Mouse (Mus musculus): Measurements from ENCODE around the gene Ntn3. TPM values are rescaled to one million over a fixed set of nuclear protein-coding genes. Genes with fewer than 3 reads are reported as not detected.

Gene Ntn3
- polyA plus RNA-seq (2012; fragmentation: generic; extraction: Trizol): 0.13 TPM

DNA sequence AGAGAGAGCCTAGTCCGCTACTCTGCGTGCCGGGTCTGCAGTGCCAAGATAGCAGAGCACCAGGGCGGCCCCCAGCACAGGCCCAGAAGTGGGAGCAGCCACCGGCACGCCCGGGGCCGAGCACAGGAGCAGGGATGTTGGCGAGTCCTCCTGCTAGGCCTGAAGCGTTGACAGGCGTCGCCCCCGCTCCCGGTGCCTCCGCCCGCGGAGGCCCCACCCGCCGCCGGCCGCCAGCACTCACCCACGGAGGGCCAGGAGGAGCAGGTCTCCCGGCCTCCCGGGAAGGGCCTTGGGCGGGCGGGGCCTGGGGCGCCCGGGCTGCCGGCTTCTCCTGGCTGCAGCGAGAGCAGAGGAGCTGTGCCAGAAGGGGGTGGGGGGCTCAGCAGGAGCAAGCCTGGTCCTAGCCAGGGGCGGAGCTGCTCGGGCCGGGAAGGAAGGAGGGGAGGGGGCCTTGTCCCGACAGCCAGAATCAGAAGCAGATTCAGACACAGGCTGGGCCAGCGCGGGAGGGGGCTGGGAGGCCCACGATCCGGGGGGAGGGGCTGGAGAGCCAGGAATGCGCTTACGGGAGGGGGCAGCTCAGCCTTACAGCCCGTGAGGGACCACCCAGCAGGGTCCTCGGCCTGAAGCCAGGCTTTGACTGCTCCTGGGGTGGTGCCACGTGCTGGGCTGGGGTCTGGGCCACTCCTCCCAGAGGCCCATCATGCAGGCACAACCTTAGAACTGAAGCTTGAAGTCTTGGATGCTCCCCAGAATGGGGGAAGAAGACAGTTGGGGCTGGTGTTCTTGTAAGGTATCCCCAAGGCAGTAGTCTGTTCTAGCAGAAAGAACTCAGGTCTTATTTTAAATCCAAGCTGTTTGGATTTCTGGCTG, at the start of gene Ntn3:
TSS of gene Ntn3 (minus strand) at position 489 of the 873 bp plus-strand sequence.
- no peaks in the 10 kb centered on the region for H3K36me3 ChIP-seq (ENCODE audit: control insufficient read depth, insufficient read depth)
- H3K27me3 ChIP-seq (ENCODE audit: control insufficient read depth, insufficient read depth, insufficient read length): no peaks in the 10 kb centered on the region
- H3K79me2 ChIP-seq (ENCODE audit: control insufficient read depth, insufficient read depth): no peaks in the 10 kb centered on the region
- peak within 1 kb of the TSS; percentile 24 for H3K4me2 ChIP-seq (ENCODE audit: low read depth)
- TF ChIP-seq REST (IDR thresholded peaks at IDR 0.05; ENCODE audit: insufficient read depth, insufficient read length) (no peak), MAX (IDR thresholded peaks at IDR 0.05; ENCODE audit: low read depth) (no peak), MYOD1 (IDR thresholded peaks at IDR 0.05; ENCODE audit: control insufficient read depth in 1 of 3, insufficient read length in 2 of 3, low read depth in 2 of 3) (no peak), MYOG (IDR thresholded peaks at IDR 0.05; ENCODE audit: control insufficient read depth in 1 of 3, insufficient read depth in 1 of 3, insufficient read length in 2 of 3, low read depth in 2 of 3) (no peak), POLR2A (IDR thresholded peaks at IDR 0.05; ENCODE audit: insufficient read length, low read depth) (no peak), SRF (IDR thresholded peaks at IDR 0.05; ENCODE audit: control insufficient read depth, insufficient read length, low read depth) (no peak), TCF3 (IDR thresholded peaks at IDR 0.05; ENCODE audit: insufficient read length, low read depth) (no peak)
- no peak within 1 kb of the TSS for H3ac ChIP-seq (ENCODE audit: control insufficient read depth, insufficient read length)
- H3K4me3 ChIP-seq: no peak within 1 kb of the TSS

DNA sequence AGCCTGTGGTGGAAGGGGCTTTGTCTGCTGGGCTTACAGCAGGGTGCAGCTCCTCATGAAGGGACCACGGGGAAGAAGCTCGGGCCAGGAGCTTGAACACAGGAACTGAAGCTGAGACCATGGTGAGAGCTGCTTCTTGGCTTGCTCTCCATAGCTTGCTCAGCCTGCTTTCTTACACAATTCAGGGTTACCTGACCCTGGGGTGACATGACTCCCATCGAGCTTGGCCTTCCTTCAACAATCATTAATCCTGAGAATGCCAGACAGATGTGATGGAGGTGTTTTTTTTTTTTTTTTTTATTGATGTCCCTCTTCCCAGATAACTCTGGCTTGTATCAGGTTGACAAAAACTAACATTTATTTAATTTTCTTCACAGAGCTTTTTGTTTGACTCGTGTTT, 49.6 kb upstream of the Ntn3 start:
- no peak for TF ChIP-seq USF1 (IDR thresholded peaks at IDR 0.05; ENCODE audit: low read depth)
- no peak for TF ChIP-seq CEBPB (IDR thresholded peaks at IDR 0.05; ENCODE audit: insufficient read depth, poor library complexity, severe bottlenecking)
- no peak for TF ChIP-seq MYOG (IDR thresholded peaks at IDR 0.05; ENCODE audit: control insufficient read depth in 1 of 3, insufficient read depth in 1 of 3, insufficient read length in 2 of 3, low read depth in 2 of 3)
- TF ChIP-seq POLR2AphosphoS2 (IDR thresholded peaks at IDR 0.05; ENCODE audit: insufficient read length, low read depth): no peak
- TF ChIP-seq E2F4 (IDR thresholded peaks at IDR 0.05; ENCODE audit: insufficient read depth): no peak
- no peak for TF ChIP-seq POLR2A (IDR thresholded peaks at IDR 0.05; ENCODE audit: insufficient read length, low read depth)
- no peak for TF ChIP-seq TCF12 (IDR thresholded peaks at IDR 0.05; ENCODE audit: insufficient read depth, poor library complexity, severe bottlenecking)
- no peak for TF ChIP-seq TCF3 (IDR thresholded peaks at IDR 0.05; ENCODE audit: insufficient read length, low read depth)
- no peak for TF ChIP-seq MYOD1 (IDR thresholded peaks at IDR 0.05; ENCODE audit: control insufficient read depth in 1 of 3, insufficient read length in 2 of 3, low read depth in 2 of 3)
- TF ChIP-seq REST (IDR thresholded peaks at IDR 0.05; ENCODE audit: insufficient read depth, insufficient read length): no peak
- no peak for TF ChIP-seq MAX (IDR thresholded peaks at IDR 0.05; ENCODE audit: low read depth)
- TF ChIP-seq SRF (IDR thresholded peaks at IDR 0.05; ENCODE audit: control insufficient read depth, insufficient read length, low read depth): no peak
- no peak overlapping the region for H3K4me2 ChIP-seq (ENCODE audit: low read depth)

DNA sequence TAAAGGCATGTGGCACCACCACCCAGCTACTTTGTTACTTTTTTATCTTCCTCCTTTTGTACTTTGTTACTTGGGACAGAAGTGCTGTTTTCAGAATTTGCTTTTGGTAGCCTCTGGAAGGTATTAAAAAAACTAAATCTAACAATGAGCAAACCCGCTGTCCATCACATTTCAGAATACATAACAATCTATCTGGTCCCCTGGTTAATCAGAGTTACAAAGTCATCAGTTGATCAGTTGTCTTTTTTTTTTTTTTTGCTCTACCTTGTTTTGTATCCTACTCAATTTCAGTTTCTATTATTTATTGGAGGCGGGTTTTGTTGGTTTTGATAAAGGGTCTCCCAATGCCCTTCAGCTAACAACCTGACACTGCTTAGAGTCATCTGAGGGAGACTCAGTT, 43.0 kb upstream of the Ntn3 start:
- no peaks in the 10 kb centered on the region for H3K27me3 ChIP-seq (ENCODE audit: control insufficient read depth, insufficient read depth, insufficient read length)
- no peak overlapping the region for H3ac ChIP-seq (ENCODE audit: control insufficient read depth, insufficient read length)
- H3K4me3 ChIP-seq: peak overlapping the region; percentile 64
- H3K36me3 ChIP-seq (ENCODE audit: control insufficient read depth, insufficient read depth): no peaks in the 10 kb centered on the region
- TF ChIP-seq MYOD1 (IDR thresholded peaks at IDR 0.05; ENCODE audit: control insufficient read depth in 1 of 3, insufficient read length in 2 of 3, low read depth in 2 of 3) (no peak), TCF3 (IDR thresholded peaks at IDR 0.05; ENCODE audit: insufficient read length, low read depth) (no peak), CEBPB (IDR thresholded peaks at IDR 0.05; ENCODE audit: insufficient read depth, poor library complexity, severe bottlenecking) (no peak), REST (IDR thresholded peaks at IDR 0.05; ENCODE audit: insufficient read depth, insufficient read length) (no peak), POLR2AphosphoS2 (IDR thresholded peaks at IDR 0.05; ENCODE audit: insufficient read length, low read depth) (no peak), SRF (IDR thresholded peaks at IDR 0.05; ENCODE audit: control insufficient read depth, insufficient read length, low read depth) (no peak), POLR2A (IDR thresholded peaks at IDR 0.05; ENCODE audit: insufficient read length, low read depth) (no peak), E2F4 (IDR thresholded peaks at IDR 0.05; ENCODE audit: insufficient read depth) (no peak), USF1 (IDR thresholded peaks at IDR 0.05; ENCODE audit: low read depth) (no peak), MAX (IDR thresholded peaks at IDR 0.05; ENCODE audit: low read depth) (no peak), TCF12 (IDR thresholded peaks at IDR 0.05; ENCODE audit: insufficient read depth, poor library complexity, severe bottlenecking) (no peak), MYOG (IDR thresholded peaks at IDR 0.05; ENCODE audit: control insufficient read depth in 1 of 3, insufficient read depth in 1 of 3, insufficient read length in 2 of 3, low read depth in 2 of 3) (no peak)
- no peak overlapping the region for H3K4me2 ChIP-seq (ENCODE audit: low read depth)
- peaks cover 30% of the 10 kb centered on the region for H3K79me2 ChIP-seq (ENCODE audit: control insufficient read depth, insufficient read depth)

More for the DNA sequence above, 49.6 kb upstream of the Ntn3 start:
- H3ac ChIP-seq (ENCODE audit: control insufficient read depth, insufficient read length): no peak overlapping the region
- H3K4me3 ChIP-seq: no peak overlapping the region
- H3K79me2 ChIP-seq (ENCODE audit: control insufficient read depth, insufficient read depth): no peaks in the 10 kb centered on the region
- no peaks in the 10 kb centered on the region for H3K36me3 ChIP-seq (ENCODE audit: control insufficient read depth, insufficient read depth)
- no peaks in the 10 kb centered on the region for H3K27me3 ChIP-seq (ENCODE audit: control insufficient read depth, insufficient read depth, insufficient read length)

DNA sequence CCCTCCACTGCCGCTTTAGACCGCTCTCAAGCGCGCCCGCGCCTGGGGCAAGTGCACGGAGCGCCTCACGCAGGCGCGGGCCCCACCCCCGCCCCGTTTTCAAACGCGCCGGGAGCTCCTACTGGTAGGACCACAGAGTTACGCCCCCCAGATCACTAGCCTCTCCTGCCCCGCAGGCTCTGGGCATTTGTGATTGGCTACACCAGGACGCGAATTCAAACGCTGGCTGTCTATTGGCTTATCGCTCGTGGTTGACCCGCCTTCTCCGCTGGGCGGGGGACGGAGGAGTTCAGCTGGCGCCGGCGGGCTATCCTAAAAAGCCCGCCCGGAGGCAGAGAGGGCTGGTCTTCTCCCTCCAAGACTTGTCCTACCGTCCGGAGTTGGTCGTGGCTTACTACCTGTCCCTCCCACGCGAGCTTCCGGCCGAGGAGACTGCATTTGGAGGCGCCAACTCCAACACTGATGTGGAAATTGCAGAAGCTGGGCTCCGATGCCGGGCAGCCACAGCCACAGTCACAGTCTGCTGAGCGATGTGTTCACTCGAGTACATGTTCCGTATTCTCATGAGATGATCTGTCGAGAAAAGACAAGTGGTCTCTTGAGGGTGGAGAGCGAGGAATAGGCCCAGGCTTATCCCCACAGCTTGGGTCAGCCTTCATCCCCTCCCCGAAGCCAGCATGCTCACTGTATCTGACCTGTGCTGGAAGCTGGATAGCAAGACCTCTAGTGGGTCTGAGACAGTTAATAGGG, 42.2 kb upstream of the Ntn3 start, which contains the start of gene Ccnf:
TSS of gene Ccnf (minus strand) at position 165 of the 750 bp plus-strand sequence.
- Histone ChIP-seq H3K4me2 (ENCODE audit: low read depth) (peak within 1 kb of the TSS; percentile 92), H3K36me3 (ENCODE audit: control insufficient read depth, insufficient read depth) (no peaks in the 10 kb centered on the region), H3K79me2 (ENCODE audit: control insufficient read depth, insufficient read depth) (peaks cover 30% of the 10 kb centered on the region), H3ac (ENCODE audit: control insufficient read depth, insufficient read length) (peak within 1 kb of the TSS; percentile 93), H3K4me3 (peak within 1 kb of the TSS; percentile 64), H3K27me3 (ENCODE audit: control insufficient read depth, insufficient read depth, insufficient read length) (no peaks in the 10 kb centered on the region)
- TF ChIP-seq POLR2AphosphoS2 (IDR thresholded peaks at IDR 0.05; ENCODE audit: insufficient read length, low read depth): peak; percentile 66
- no peak for TF ChIP-seq TCF12 (IDR thresholded peaks at IDR 0.05; ENCODE audit: insufficient read depth, poor library complexity, severe bottlenecking)
- no peak for TF ChIP-seq USF1 (IDR thresholded peaks at IDR 0.05; ENCODE audit: low read depth)
- no peak for TF ChIP-seq MAX (IDR thresholded peaks at IDR 0.05; ENCODE audit: low read depth)
- TF ChIP-seq POLR2A (IDR thresholded peaks at IDR 0.05; ENCODE audit: insufficient read length, low read depth): peak; percentile 60
- TF ChIP-seq REST (IDR thresholded peaks at IDR 0.05; ENCODE audit: insufficient read depth, insufficient read length): no peak
- peak; percentile 77 for TF ChIP-seq E2F4 (IDR thresholded peaks at IDR 0.05; ENCODE audit: insufficient read depth)
- TF ChIP-seq SRF (IDR thresholded peaks at IDR 0.05; ENCODE audit: control insufficient read depth, insufficient read length, low read depth): no peak
- no peak for TF ChIP-seq MYOG (IDR thresholded peaks at IDR 0.05; ENCODE audit: control insufficient read depth in 1 of 3, insufficient read depth in 1 of 3, insufficient read length in 2 of 3, low read depth in 2 of 3)
- no peak for TF ChIP-seq TCF3 (IDR thresholded peaks at IDR 0.05; ENCODE audit: insufficient read length, low read depth)
- TF ChIP-seq CEBPB (IDR thresholded peaks at IDR 0.05; ENCODE audit: insufficient read depth, poor library complexity, severe bottlenecking): no peak
- peak in 1 of 3 experiments; percentile 8 for TF ChIP-seq MYOD1 (IDR thresholded peaks at IDR 0.05; ENCODE audit: control insufficient read depth in 1 of 3, insufficient read length in 2 of 3, low read depth in 2 of 3)

Measured in myocyte (in vitro differentiated cells).